In the genomic region with DNA sequence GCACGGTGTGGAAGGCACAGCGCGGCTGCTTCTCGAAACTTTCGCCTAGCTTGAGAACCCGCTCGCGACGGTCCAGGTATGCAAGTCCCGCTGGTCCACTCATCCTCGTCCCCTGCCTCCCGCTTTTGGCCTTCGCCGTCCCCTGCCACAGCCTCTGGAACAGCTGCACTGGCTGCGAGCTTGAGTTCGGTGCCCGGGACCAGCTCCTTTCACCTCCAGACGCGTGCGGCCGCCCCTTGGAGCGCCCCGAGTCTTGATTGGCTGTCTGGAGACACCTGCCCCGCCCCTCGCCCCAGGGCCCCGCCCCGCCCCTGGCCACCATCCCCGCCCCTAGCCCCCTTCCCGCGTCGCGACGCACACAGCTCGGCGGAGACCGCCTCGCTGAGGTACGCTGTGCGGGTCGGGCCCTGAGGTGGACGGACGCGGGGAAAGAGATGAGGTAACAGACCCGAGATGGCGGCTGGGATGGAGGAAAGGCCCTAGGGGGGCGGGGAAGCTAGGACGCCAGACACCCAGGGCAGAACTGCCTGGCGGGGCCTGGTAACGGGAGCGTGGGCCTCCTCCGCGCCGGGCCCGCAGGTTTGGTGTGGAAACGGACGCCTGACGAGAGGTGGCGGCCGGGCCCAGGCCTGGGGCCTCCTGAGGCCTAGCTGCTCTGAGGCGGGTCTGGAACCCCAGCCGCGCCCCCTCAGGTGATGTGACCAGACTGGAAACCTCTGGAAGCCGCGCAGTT, we compare ENCODE assay signal across 8 mouse cellular contexts. TPM values are rescaled to one million over a fixed set of nuclear protein-coding genes. Genes with fewer than 3 reads are reported as not detected.
A peak's percentile ranks its signal among the peaks of the same experiment; 100 is the strongest.
DNase-seq lines count a peak whose midpoint lies in the region; ATAC-seq lines count a peak whose summit lies in the region.

Gene Iqcb1 (plus strand): TSS at position 332 of the 733 bp plus-strand sequence.

- peak within 1 kb of the TSS; percentile 85 for H3K9ac ChIP-seq in hindbrain, embryonic 13.5 days

- peak within 1 kb of the TSS; percentile 78 for H3K4me2 ChIP-seq in hindbrain, embryonic 13.5 days

- H3K27me3 ChIP-seq in hindbrain, embryonic 13.5 days, result peaks cover 10% of the 10 kb centered on the region

- no peaks in the 10 kb centered on the region for H3K36me3 ChIP-seq in hindbrain, embryonic 13.5 days

- peak; percentile 99 for ATAC-seq in hindbrain, embryonic 13.5 days (ENCODE audit: low FRiP score)

- no peaks in the 10 kb centered on the region for H3K9me3 ChIP-seq in hindbrain, embryonic 13.5 days

- H3K4me3 ChIP-seq in hindbrain, embryonic 13.5 days, result peak within 1 kb of the TSS; percentile 89

- H3K27ac ChIP-seq in hindbrain, embryonic 13.5 days, result peak within 1 kb of the TSS; percentile 76

- peak; percentile 93 for DNase-seq in R1 (ENCODE audit: low read depth, low spot score)
- peak; percentile 88 to 89 for DNase-seq in cerebellum, postnatal 14 days
- peak; percentile 58 to 76 for DNase-seq in frontal cortex, postnatal 14 days (ENCODE audit: low spot score in 2 of 2)
- DNase-seq in layer of hippocampus, postnatal 25 days (ENCODE audit: extremely low spot score in 1 of 2, low spot score in 1 of 2), result peak; percentile 68 to 69
- peak; percentile 83 for DNase-seq in lung, postnatal 14 days
- peak; percentile 53 for DNase-seq in retina, adult 2 months (ENCODE audit: low read depth, low spot score)
- peak; percentile 87 for DNase-seq in thymus, postnatal 25 days

- H3K4me1 ChIP-seq in hindbrain, embryonic 13.5 days (replicated peaks), result peaks cover 9% of the 10 kb centered on the region

- WGBS in hindbrain, embryonic 13.5 days, result 0% methylated on average over 64 of the region's 64 CpGs

RNA-seq across cellular contexts. Expression of gene Iqcb1, which starts in this region (rescaled TPM):
- 68.8 and 69.8 TPM in 2 replicates for polyA plus RNA-seq in hindbrain, embryonic 13.5 days (2015; fragmentation: Nextera tagmentation; extraction: Ambion mirVana)
- total RNA-seq in layer of hippocampus, postnatal 25 days (2021), result 10 to 100 TPM; 35.8 to 37.6 TPM

Comparison
In these comparisons a context has a peak if more than half of its experiments do, and no peak if none do; other contexts are left out.
1. Peak in every context shown above with its lines: DNase-seq, ATAC-seq, H3K4me3 ChIP-seq and H3K27ac ChIP-seq.